Mouse (Mus musculus): ENCODE data around the gene Sgms2. TPM values are rescaled to one million over a fixed set of nuclear protein-coding genes. Genes with fewer than 3 reads are reported as not detected.
A peak's percentile ranks its signal among the peaks of the same experiment; 100 is the strongest.
"Not testable (repeated sequence)": the region's sequence is repeated elsewhere in the genome, so short reads cannot be mapped to it uniquely, and the experiment has no call there.

The Sgms2 gene
- total RNA-seq, 2 experiments from 2014 or later = 1.9 TPM

- peak; percentile 15 for DNase-seq (ENCODE audit: low spot score)
These were observed 132.2 kb downstream of the Sgms2 start for GRCm38 (mm10) chr3:131359011-131359410.

GRCm38 (mm10) chr3:131358205-131358604, 133.0 kb downstream of the Sgms2 start:
- DNase-seq (ENCODE audit: low spot score) = no peak

GRCm38 (mm10) chr3:131357643-131358042, 133.6 kb downstream of the Sgms2 start:
- DNase-seq (ENCODE audit: low spot score) = no peak

- no peak for DNase-seq (ENCODE audit: low spot score)
These were observed 135.2 kb downstream of the Sgms2 start for GRCm38 (mm10) chr3:131356026-131356425.

GRCm38 (mm10) chr3:131350539-131350938, 140.7 kb downstream of the Sgms2 start:
- no peak for DNase-seq (ENCODE audit: low spot score)

GRCm38 (mm10) chr3:131349013-131349412, 142.2 kb downstream of the Sgms2 start:
- DNase-seq (ENCODE audit: low spot score) = no peak

- DNase-seq (ENCODE audit: low spot score) = no peak
These were observed 142.6 kb downstream of the Sgms2 start for GRCm38 (mm10) chr3:131348579-131348950.

GRCm38 (mm10) chr3:131347831-131348578, 143.2 kb downstream of the Sgms2 start:
- no peak for DNase-seq (ENCODE audit: low spot score)

- DNase-seq (ENCODE audit: low spot score) = no peak
These were observed 145.3 kb downstream of the Sgms2 start for GRCm38 (mm10) chr3:131345903-131346302.

- no peak for DNase-seq (ENCODE audit: low spot score)
These were observed 147.9 kb downstream of the Sgms2 start for GRCm38 (mm10) chr3:131343311-131343710.

- DNase-seq (ENCODE audit: low spot score) = no peak
These were observed 150.3 kb downstream of the Sgms2 start for GRCm38 (mm10) chr3:131340885-131341284.

GRCm38 (mm10) chr3:131339280-131339679, 151.9 kb downstream of the Sgms2 start:
- no peak for DNase-seq (ENCODE audit: low spot score)

GRCm38 (mm10) chr3:131337749-131338148, 153.5 kb downstream of the Sgms2 start:
- not testable (repeated sequence) for DNase-seq (ENCODE audit: low spot score)

- no peak for DNase-seq (ENCODE audit: low spot score)
These were observed 154.6 kb downstream of the Sgms2 start for GRCm38 (mm10) chr3:131336629-131337028.

GRCm38 (mm10) chr3:131335117-131335547, 156.1 kb downstream of the Sgms2 start:
- no peak for DNase-seq (ENCODE audit: low spot score)

- no peak for DNase-seq (ENCODE audit: low spot score)
These were observed 164.0 kb downstream of the Sgms2 start for GRCm38 (mm10) chr3:131327189-131327588.

GRCm38 (mm10) chr3:131326637-131327036, 164.6 kb downstream of the Sgms2 start:
- no peak for DNase-seq (ENCODE audit: low spot score)

GRCm38 (mm10) chr3:131322081-131322815, 169.0 kb downstream of the Sgms2 start:
- no peak for DNase-seq (ENCODE audit: low spot score)

GRCm38 (mm10) chr3:131320184-131320583, 171.0 kb downstream of the Sgms2 start:
- peak; percentile 81 for DNase-seq (ENCODE audit: low spot score)

GRCm38 (mm10) chr3:131318211-131318610, 173.0 kb downstream of the Sgms2 start:
- no peak for DNase-seq (ENCODE audit: low spot score)

- no peak for DNase-seq (ENCODE audit: low spot score)
These were observed 174.1 kb downstream of the Sgms2 start for GRCm38 (mm10) chr3:131317126-131317525.

GRCm38 (mm10) chr3:131315957-131316510, 175.2 kb downstream of the Sgms2 start:
- no peak for DNase-seq (ENCODE audit: low spot score)
